Mouse (Mus musculus) kidney, postnatal 0 days (tissue): Measurements from ENCODE around the gene Slc6a12. TPM values are rescaled to one million over a fixed set of nuclear protein-coding genes. Genes with fewer than 3 reads are reported as not detected.
A peak's percentile ranks its signal among the peaks of the same experiment; 100 is the strongest.
"Not testable (repeated sequence)": the region's sequence is repeated elsewhere in the genome, so short reads cannot be mapped to it uniquely, and the experiment has no call there.

Experiments
- ATAC-seq: fragments of 200-750 bp; cut with Nextera tagmentation; replicated peaks from 2 replicates; pipeline ENCODE4 v1.8.0; 2017; ENCODE audit warnings: low read depth, moderate number of reproducible peaks, moderate TSS enrichment, moderate library complexity; ENCODE audit not compliant: low FRiP score
- DNase-seq: peaks from one replicate; pipeline ENCODE4 v3.0.0-alpha.2; 2016; ENCODE audit warnings: low spot score
- H3K27ac ChIP-seq: fragments of 300-500 bp; sonication (generic); 2 replicates; pipeline ENCODE4 v1.5.1; 2014; ENCODE audit warnings: mild to moderate bottlenecking
- H3K27me3 ChIP-seq: fragments of 300-500 bp; sonication (generic); 2 replicates; pipeline ENCODE4 v1.6.1; 2014; ENCODE audit warnings: low read length, mixed read lengths; ENCODE audit not compliant: insufficient read depth
- H3K36me3 ChIP-seq: fragments of 300-500 bp; sonication (generic); 2 replicates; pipeline ENCODE4 v1.6.1; 2014; ENCODE audit warnings: low read length, mixed read lengths; ENCODE audit not compliant: insufficient read depth
- H3K4me1 ChIP-seq: fragments of 300-500 bp; sonication (generic); replicated peaks from 2 replicates; pipeline ENCODE4 v1.6.1; 2014; ENCODE audit warnings: antibody characterized with exemption, low read length, mixed read lengths; ENCODE audit not compliant: insufficient read depth
- H3K4me2 ChIP-seq: fragments of 300-500 bp; sonication (generic); 2 replicates; pipeline ENCODE4 v1.6.1; 2014; ENCODE audit warnings: mild to moderate bottlenecking, low read length, moderate library complexity, mixed read lengths
- H3K4me3 ChIP-seq: fragments of 300-500 bp; sonication (generic); replicated peaks from 2 replicates; pipeline ENCODE4 v1.5.1; 2014; ENCODE audit warnings: low read depth, low read length
- H3K9ac ChIP-seq: fragments of 300-500 bp; sonication (generic); 2 replicates; pipeline ENCODE4 v1.6.1; 2014; ENCODE audit warnings: low read depth, low read length
- H3K9me3 ChIP-seq: fragments of 300-500 bp; sonication (generic); replicated peaks from 2 replicates; pipeline ENCODE4 v1.6.1; 2016; ENCODE audit warnings: low read length, inconsistent platforms, mixed read lengths
- CTCF ChIP-seq: IDR thresholded peaks from 2 replicates; pipeline ENCODE4 v1.5.1; 2016; ENCODE audit warnings: antibody characterized with exemption, low read depth, mild to moderate bottlenecking, moderate library complexity
- WGBS: fragments of 180-500 bp; shearing (Covaris S2); extraction: QIAGEN DNeasy Blood & Tissue Kit; methylation state at CpG from one replicate; pipeline ENCODE4 v1.1.7; 2014; 5-methylcytosine and 5-hydroxymethylcytosine counted together
- polyA plus RNA-seq: library from polyadenylated mRNA; unstranded; fragments of >200 nt; fragmentation: Nextera tagmentation; extraction: Ambion mirVana; gene quantifications from 2 replicates; pipeline ENCODE4 v1.2.1, GENCODE M21; 2015

Slc6a12 gene
- polyA plus RNA-seq, 1 experiment from 2014 or later, result 5.5 TPM

- H3K27me3 ChIP-seq, result no peaks in the 10 kb centered on the region
- no peak overlapping the region for H3K4me3 ChIP-seq
- H3K4me2 ChIP-seq, result no peak overlapping the region
- no peak overlapping the region for H3K9ac ChIP-seq
- no peaks in the 10 kb centered on the region for H3K4me1 ChIP-seq
- no peaks in the 10 kb centered on the region for H3K36me3 ChIP-seq
- no peak overlapping the region for H3K27ac ChIP-seq
- DNase-seq (no peak), ATAC-seq (no peak)
- no peaks in the 10 kb centered on the region for H3K9me3 ChIP-seq
- no peak for TF ChIP-seq CTCF
- 34% methylated on average over 2 of the region's 2 CpGs for WGBS
Observed at GRCm38 (mm10) chr6:121352276-121352675, 9.4 kb downstream of the Slc6a12 start.

- DNase-seq, result no peak
- Histone ChIP-seq H3K9me3 (no peaks in the 10 kb centered on the region), H3K27me3 (no peaks in the 10 kb centered on the region), H3K36me3 (no peaks in the 10 kb centered on the region), H3K4me3 (no peak overlapping the region), H3K4me2 (no peak overlapping the region), H3K9ac (no peak overlapping the region), H3K4me1 (no peaks in the 10 kb centered on the region), H3K27ac (no peak overlapping the region)
- ATAC-seq, result no peak
- TF ChIP-seq CTCF, result no peak
- 67% methylated on average over 1 of the region's 1 CpGs for WGBS
Observed at GRCm38 (mm10) chr6:121356041-121356440, 13.2 kb downstream of the Slc6a12 start.

GRCm38 (mm10) chr6:121357232-121357631 is 14.4 kb downstream of the Slc6a12 start:
- Histone ChIP-seq H3K4me2 (no peak overlapping the region), H3K27me3 (no peaks in the 10 kb centered on the region), H3K4me1 (no peaks in the 10 kb centered on the region), H3K27ac (no peak overlapping the region), H3K4me3 (no peak overlapping the region), H3K9ac (no peak overlapping the region), H3K9me3 (no peaks in the 10 kb centered on the region), H3K36me3 (no peaks in the 10 kb centered on the region)
- no peak for ATAC-seq
- WGBS, result 83% methylated on average over 6 of the region's 6 CpGs
- DNase-seq, result no peak
- no peak for TF ChIP-seq CTCF

GRCm38 (mm10) chr6:121363061-121363460 is 20.2 kb downstream of the Slc6a12 start:
- no peaks in the 10 kb centered on the region for H3K9me3 ChIP-seq
- no peaks in the 10 kb centered on the region for H3K4me1 ChIP-seq
- no peak for ATAC-seq
- no peak overlapping the region for H3K4me3 ChIP-seq
- H3K36me3 ChIP-seq, result no peaks in the 10 kb centered on the region
- no peak for DNase-seq
- no peak for TF ChIP-seq CTCF
- no peak overlapping the region for H3K27ac ChIP-seq
- no peak overlapping the region for H3K4me2 ChIP-seq
- 56% methylated on average over 6 of the region's 6 CpGs for WGBS
- no peak overlapping the region for H3K9ac ChIP-seq
- H3K27me3 ChIP-seq, result no peaks in the 10 kb centered on the region

GRCm38 (mm10) chr6:121363956-121364355 is 21.1 kb downstream of the Slc6a12 start:
- ATAC-seq (no peak), DNase-seq (peak; percentile 24)
- Histone ChIP-seq H3K27me3 (no peaks in the 10 kb centered on the region), H3K9ac (no peak overlapping the region), H3K9me3 (no peaks in the 10 kb centered on the region), H3K36me3 (no peaks in the 10 kb centered on the region), H3K4me2 (no peak overlapping the region), H3K4me1 (no peaks in the 10 kb centered on the region), H3K27ac (no peak overlapping the region), H3K4me3 (no peak overlapping the region)
- TF ChIP-seq CTCF, result no peak
- WGBS, result 55% methylated on average over 4 of the region's 4 CpGs

GRCm38 (mm10) chr6:121366537-121366936 is 23.7 kb downstream of the Slc6a12 start:
- not testable (repeated sequence) for H3K27me3 ChIP-seq

GRCm38 (mm10) chr6:121367099-121367498 is 24.2 kb downstream of the Slc6a12 start:
- no peak overlapping the region for H3K9ac ChIP-seq
- no peak for TF ChIP-seq CTCF
- H3K36me3 ChIP-seq, result no peaks in the 10 kb centered on the region
- no peaks in the 10 kb centered on the region for H3K27me3 ChIP-seq
- H3K9me3 ChIP-seq, result no peaks in the 10 kb centered on the region
- H3K4me2 ChIP-seq, result no peak overlapping the region
- ATAC-seq (no peak), DNase-seq (peak; percentile 30)
- 37% methylated on average over 3 of the region's 3 CpGs for WGBS
- H3K4me1 ChIP-seq, result no peaks in the 10 kb centered on the region
- no peak overlapping the region for H3K4me3 ChIP-seq
- H3K27ac ChIP-seq, result no peak overlapping the region

More at GRCm38 (mm10) chr6:121366537-121366936, 23.7 kb downstream of the Slc6a12 start:
- DNase-seq, result peak; percentile 64
- 33% methylated on average over 2 of the region's 2 CpGs for WGBS
- not testable (repeated sequence) for ATAC-seq, H3K9me3 ChIP-seq, H3K36me3 ChIP-seq, H3K27ac ChIP-seq, H3K9ac ChIP-seq, H3K4me3 ChIP-seq, H3K4me1 ChIP-seq, H3K4me2 ChIP-seq
- TF ChIP-seq CTCF, result peak; percentile 77
